Mouse (Mus musculus) right cerebral cortex, adult 2 months (tissue): ENCODE results near the gene Isoc2a.
"Not testable (repeated sequence)": the region's sequence is repeated elsewhere in the genome, so short reads cannot be mapped to it uniquely, and the experiment has no call there.

Experiments used
- DNase-seq, 2 experiments: peaks; one replicate each; pipeline ENCODE4 v3.0.0; 2021 to 2022; ENCODE audit warnings: low spot score in 2 of 2

Gene Isoc2a

GRCm38 (mm10) chr7:4876753-4877221 is at the start of gene Isoc2a:
Isoc2a (plus strand) TSS chr7:4877153.
- DNase-seq = peak; percentile 78 to 82

DNA sequence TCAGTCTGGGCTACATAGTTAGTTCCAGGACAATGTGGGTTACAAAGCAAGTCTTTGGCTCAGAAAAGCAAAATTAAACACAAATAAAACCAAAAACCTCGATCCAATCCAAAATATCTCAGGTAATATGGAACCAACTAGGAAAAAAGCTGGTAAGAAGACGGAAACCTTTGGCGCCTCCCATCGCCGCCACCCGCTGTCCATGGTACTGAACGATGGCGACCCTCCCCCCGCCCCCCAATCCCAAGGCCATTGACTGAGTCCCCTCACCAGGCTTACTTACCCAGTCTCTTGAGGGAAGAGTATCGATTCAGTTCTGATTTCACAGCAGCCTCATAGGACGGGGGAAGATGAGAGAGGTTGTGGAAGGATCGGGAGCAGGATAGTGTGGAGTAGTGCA is 46.5 kb upstream of the Isoc2a start:
- DNase-seq = no peak

GRCm38 (mm10) chr7:4835631-4836327 is 41.2 kb upstream of the Isoc2a start:
- DNase-seq = no peak

- DNase-seq = peak in 1 of 2 experiments; percentile 59
These were observed 40.6 kb upstream of the Isoc2a start for GRCm38 (mm10) chr7:4836351-4836792.

GRCm38 (mm10) chr7:4837639-4838038 is 39.3 kb upstream of the Isoc2a start:
- DNase-seq = no peak

GRCm38 (mm10) chr7:4842077-4842476 is 34.9 kb upstream of the Isoc2a start:
- DNase-seq = peak; percentile 42 to 66

- DNase-seq = peak; percentile 58 to 59
These were observed 34.3 kb upstream of the Isoc2a start for GRCm38 (mm10) chr7:4842634-4843131.

GRCm38 (mm10) chr7:4843604-4844244 is 33.2 kb upstream of the Isoc2a start:
- DNase-seq = peak; percentile 85

- peak in 1 of 2 experiments; percentile 44 for DNase-seq
These were observed 32.6 kb upstream of the Isoc2a start, which contains the start of gene Shisa7 for GRCm38 (mm10) chr7:4844245-4844916. Shisa7 (minus strand) TSS chr7:4844696.

- DNase-seq = peak; percentile 95
These were observed 32.0 kb upstream of the Isoc2a start for GRCm38 (mm10) chr7:4844917-4845309.

GRCm38 (mm10) chr7:4849372-4849771 is 27.6 kb upstream of the Isoc2a start:
- DNase-seq = no peak

- no peak for DNase-seq
These were observed 26.2 kb upstream of the Isoc2a start for GRCm38 (mm10) chr7:4850621-4851314.

GRCm38 (mm10) chr7:4851315-4851688 is 25.7 kb upstream of the Isoc2a start:
- DNase-seq = no peak

DNA sequence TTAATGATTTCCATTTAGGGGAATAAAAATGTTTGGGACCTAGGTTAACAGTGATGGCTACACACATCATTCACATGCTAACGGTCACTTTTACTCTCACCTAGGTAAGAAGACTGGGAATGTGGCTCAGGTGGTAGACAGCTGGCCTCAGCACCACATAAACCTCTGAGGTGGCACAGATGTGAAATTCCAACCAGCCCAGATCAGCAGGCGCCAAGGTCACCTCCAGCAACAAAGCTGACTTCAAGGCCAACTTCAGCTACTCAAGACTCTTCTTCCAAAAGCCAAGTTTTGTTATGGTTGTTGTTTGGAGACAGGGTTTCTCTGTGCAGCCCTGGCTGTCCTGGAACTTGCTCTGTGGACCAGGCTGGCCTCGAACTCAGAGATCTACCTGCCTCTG is 23.3 kb upstream of the Isoc2a start:
- DNase-seq = no peak

DNA sequence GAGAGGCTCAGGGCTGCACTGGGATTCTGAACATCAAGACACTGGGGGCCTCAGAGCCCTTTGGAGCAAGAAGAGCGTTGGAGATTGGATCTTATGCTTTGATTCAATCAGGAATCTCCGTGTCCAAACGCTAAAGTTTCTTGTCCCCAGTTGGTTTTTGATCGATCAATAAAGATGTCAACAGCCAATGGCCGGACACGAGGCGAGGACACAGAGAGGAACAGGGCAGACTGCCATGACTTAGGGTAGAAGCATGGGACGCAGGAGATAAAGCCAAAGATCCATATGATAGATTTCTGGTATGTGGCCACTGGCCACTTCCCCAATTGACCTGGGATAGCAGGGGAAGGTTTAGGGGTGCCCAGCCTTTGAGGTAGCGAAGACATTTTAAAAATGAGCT is 20.4 kb upstream of the Isoc2a start:
- DNase-seq = no peak

DNA sequence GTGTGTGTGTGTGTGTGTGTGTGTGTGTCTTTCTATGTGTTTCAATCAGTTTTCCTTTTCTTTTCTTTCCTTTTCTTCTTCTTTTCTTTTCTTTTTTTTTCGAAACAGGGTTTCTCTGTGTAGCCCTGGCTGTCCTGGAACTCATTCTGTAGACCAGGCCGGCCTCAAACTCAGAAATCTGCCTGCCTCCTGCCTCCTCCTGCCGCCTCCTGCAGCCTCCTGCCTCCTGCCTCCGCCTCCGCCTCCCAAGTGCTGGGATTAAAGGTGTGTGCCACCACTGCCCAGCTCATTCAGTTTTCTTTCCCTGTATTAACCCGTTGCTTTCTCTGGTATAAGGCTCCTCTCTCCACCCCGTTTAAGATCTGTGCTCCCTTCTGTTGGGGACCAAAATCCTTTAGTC is 19.6 kb upstream of the Isoc2a start:
- DNase-seq = no peak

GRCm38 (mm10) chr7:4859418-4859978 is 17.5 kb upstream of the Isoc2a start:
- DNase-seq = no peak

DNA sequence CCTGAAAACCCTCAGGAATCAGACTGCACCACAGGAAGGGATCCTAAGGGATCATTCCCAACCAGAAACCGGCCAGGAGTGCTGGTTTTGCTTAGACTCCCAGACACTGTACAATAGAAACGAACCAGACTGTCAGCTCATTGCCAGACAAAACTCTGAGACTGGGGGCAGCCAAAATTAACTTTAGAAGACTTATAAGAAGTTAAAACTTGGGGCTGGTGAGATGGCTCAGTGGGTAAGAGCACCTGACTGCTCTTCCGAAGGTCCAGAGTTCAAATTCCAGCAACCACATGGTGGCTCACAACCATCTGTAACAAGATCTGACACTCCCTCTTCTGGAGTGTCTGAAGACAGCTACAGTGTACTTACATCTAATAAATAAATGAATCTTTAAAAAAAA is 16.0 kb upstream of the Isoc2a start:
- DNase-seq = not testable (repeated sequence)

DNA sequence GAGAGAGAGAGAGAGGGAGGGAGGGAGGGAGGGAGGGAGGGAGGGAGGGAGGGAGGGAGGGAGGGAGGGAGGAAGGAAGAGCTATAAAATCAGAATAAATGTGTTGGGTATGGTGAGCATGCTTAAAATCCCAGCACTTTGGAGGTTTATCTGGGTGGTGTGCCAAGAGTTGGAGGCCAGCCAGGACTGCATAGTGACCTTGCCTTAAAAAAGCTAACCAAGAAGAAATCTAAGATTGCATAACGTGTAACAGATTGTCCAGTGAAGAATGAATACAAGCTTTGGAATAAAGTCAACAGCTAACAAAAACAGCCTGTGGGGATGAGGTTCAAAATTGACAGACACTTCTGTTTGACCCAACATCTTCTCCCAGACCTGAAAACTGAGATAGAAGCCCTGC is 13.9 kb upstream of the Isoc2a start:
- DNase-seq = peak; percentile 25 to 36

- DNase-seq = no peak
These were observed 13.3 kb upstream of the Isoc2a start for GRCm38 (mm10) chr7:4863541-4864080.
